Mouse (Mus musculus) gastrocnemius, postnatal 4 days (tissue): ENCODE measurements around the gene Pdhb. TPM values are rescaled to one million over a fixed set of nuclear protein-coding genes. Genes with fewer than 3 reads are reported as not detected.

Experiments used
- DNase-seq, 2 experiments: peaks; one replicate each; pipeline ENCODE4 v3.0.0; 2021 to 2022; ENCODE audit warnings: low spot score in 2 of 2, mixed read lengths in 2 of 2
- long read RNA-seq, 2 experiments: library from polyadenylated mRNA; stranded (forward); transcript quantifications; one replicate each; pipeline ENCODE4 v2.0.0; 2021
- total RNA-seq, 2 experiments: library from RNA; stranded (reverse); gene quantifications; 2 replicates each; pipeline ENCODE4 v1.2.3; 2021

Gene Pdhb
- total RNA-seq, result 100 to 1,000 TPM; 273 to 282 TPM
- long read RNA-seq, experiment 1, transcript Pdhb-201 (10 exons, 1,513 nt), result major isoform, 334 of 358 reads
- long read RNA-seq, experiment 1, partial matches to known transcripts, result 10 of 358 reads
- long read RNA-seq, experiment 1, other reads (novel, unspliced or antisense), result 10 of 358 reads
- long read RNA-seq, experiment 2, transcript Pdhb-201 (10 exons, 1,513 nt), result major isoform, 260 of 288 reads
- long read RNA-seq, experiment 2, partial matches to known transcripts, result 12 of 288 reads
- long read RNA-seq, experiment 2, other reads (novel, unspliced or antisense), result 11 of 288 reads

DNA sequence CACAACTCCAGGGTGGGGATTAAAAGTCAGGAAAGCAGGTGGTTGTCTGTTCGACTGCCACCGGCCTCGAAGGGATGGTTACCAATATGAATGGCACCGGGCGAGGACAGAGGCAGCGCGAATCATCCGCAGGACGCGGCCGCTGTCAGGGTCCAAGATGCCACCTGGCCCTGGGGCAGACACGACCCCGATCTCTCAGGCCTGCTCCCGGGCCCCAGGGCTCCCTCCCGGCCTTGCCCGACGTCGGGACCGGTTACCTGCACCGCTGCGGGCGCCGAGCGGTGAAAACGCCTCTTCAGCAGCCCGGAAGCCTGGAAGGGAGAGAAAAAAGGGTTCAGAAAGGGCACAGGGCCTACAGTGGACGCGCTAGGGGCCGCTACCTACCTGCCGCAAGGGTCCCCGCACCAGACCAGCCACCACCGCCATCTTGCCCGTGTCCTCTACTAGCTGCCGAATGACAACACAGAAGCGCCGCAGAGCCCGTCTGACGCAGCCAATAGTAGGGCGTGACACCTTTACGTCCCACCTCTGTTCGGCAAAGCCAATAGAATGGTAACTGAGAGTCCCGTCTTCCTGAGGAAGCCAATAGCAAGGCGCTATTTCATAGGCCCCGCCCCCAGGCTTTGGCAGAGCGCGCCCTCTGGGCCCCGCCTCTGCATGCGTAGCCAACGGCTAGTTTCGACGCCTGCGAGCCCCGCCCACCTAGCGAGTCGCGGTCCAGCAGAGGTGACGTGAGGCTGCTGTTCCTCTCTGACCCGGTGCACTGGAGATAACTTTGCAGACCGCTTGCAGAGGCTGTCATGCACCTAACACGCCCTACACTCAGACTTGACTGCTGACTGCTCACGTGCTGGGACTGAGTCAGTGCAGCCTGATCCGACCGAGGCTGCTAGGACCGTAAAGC is at the start of gene Pdhb:
TSS of gene Pdhb (minus strand) at position 519 of the 904 bp plus-strand sequence.
- DNase-seq, result peak; percentile 98 to 99

DNA sequence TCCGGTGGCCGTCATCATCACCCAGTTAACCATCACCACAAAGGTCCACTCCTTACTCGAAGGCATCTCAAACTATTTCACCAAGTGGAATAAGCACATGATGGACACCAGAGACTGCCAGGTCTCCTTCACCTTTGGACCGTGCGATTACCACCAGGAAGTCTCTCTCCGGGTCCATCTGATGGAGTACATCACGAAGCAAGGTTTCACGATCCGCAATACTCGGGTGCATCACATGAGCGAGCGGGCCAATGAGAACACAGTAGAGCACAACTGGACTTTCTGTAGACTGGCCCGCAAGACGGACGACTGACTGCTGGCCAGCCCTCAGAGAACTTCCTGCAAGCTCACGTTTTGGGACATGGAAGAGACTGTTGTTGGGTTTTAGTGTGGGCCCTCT is 49.7 kb upstream of the Pdhb start:
- no peak for DNase-seq

DNA sequence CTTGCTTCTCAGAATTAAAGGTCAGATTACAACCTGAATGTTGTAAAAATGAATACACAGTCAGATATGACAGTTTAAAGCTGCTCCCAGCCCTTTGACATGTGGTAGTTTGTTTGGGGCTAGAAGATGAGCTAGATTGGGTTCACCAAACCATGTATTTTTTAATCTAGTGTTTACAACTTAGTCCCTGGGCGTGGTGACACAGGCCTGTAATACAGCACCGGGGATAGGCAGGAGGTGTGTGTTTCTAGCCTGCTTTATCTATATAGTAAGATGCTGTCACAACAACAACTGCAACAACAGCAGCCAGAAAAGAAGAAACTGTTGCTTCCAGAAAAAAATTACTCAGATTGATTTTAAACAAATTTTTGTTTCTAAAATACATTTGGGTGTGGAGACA is 48.1 kb upstream of the Pdhb start:
- no peak for DNase-seq

DNA sequence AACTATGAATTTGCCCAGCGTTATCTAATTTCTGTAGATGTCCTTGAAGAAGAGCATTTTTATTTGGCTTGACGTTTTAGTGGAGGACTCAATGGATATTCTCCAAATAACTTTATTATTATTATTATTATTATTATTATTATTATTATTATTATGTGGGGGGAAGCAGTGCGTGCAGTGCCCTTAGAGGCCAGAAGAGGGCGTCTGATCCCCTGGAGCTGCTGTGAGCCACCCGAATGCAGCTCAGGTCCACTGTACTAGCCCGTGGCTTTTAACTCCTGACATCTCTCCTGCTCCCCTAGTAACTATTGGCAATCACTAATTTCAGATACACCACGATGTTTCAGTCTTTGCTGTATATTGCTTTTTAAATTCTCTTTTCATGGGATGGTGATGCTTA is 47.5 kb upstream of the Pdhb start:
- no peak for DNase-seq

DNA sequence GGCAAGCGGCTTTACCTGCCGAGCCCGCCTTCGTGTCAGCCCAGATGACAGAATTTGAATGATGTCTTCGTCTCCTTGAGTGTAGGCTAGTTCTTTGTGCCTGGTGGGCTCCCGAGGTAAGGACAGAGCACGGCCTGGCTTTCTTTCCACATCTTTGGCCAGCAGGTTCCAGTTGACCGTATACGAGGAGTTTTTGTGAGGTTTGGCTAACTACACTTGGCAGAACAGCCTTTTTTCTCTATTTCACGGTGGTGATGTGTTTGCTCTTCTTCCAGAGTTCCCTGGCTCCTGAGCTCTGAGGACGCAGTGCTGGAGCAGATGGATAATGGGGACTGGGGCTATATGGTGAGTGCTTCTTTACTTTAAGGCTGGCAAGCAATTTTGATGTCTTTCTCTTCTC is 47.1 kb upstream of the Pdhb start:
- no peak for DNase-seq

DNA sequence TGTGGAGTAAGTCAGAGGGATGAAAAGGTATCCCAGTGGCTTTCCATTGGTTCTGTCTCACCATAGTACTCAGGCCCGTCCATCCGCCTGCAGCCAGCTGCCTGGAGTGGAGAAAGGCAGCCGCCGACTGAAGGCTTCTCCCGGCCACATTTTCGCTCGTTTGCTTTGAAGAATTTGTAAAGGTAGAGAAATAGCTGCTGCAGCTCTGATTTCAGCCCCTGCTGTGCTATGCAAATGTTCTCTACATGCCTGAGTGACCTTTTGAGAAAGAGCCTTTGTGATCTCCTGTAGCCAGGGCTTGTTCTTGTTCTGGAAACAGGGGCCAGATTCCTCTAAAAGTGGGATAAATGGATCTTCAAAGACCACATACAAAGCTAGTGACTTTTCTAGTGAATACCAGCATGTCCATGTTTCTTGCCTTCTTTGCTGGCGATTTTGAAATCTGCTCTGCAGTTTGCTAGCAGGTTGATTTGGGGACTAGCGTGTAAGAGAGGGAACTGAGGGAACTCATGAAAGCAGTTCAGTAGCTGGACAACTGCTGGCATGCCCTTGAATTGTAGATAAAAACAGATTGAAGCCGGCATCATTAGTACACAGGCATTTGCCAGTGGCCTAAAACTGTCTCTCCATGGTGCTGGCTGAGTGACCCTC is 46.0 kb upstream of the Pdhb start:
- DNase-seq, result no peak

DNA sequence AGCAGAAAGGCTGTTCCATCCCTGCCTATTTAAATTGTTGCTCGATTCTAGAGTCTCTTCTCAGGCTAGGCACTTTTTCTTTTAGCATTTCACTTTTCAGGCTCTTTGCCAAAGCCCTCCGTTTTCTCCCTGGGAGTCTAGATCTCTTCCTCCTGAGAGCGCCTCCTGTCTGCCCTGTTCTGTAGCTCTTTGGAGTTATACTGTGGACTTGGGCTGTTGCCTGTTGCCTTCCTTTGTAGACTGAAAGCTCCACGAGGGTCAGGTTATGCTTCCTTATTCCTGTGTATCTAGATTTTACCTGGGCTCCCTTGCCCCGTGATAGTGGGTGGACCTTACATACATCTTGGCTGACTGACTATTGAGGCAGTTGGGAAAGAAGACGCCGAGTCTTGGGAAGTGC is 45.4 kb upstream of the Pdhb start:
- no peak for DNase-seq

DNA sequence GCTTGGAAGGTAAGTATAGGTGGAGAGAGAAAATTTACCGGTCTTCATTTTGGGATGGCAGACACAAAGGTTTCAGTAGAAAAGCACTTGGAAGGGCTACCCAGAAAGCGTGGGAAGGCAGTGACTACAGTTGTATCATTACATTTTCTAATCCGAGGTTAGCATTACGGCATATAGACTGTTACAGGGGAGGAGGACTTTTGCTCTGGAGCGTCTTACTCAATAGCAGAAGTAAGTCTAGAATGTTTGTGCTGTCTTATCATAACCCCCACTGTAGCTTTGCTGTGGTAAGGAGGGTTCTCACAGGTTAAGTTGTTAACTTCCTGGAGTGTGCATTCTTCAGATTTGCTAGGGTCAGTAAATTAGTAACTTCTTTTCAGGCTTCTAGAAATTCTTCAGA is 43.3 kb upstream of the Pdhb start:
- no peak for DNase-seq

DNA sequence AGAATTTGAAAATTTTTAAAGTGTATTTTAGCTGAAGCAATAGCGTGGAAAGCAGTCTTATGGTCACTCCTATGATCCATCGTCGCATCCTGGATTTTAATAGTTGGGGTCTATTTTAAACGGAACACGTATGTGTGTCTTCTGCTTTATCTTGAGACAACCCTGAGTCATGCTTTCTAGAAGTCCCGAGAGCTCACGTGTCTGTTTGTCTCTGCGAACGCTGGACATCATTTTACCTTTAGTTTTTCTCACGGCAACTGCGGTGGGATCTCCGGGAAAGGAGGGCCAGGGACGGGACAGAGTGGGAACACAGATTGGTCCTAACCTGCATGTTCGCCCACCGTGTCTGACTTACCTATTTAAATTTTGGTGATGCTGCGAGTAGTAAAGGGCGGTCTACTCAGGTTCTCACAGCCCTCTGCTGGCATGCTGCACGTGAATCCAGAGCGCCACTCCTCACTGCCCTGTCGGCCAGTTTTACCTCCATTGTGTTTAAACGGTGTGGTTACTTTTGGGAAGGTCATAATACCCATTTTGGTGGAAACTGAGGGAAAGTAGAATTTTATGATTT is 42.5 kb upstream of the Pdhb start:
- DNase-seq, result no peak

DNA sequence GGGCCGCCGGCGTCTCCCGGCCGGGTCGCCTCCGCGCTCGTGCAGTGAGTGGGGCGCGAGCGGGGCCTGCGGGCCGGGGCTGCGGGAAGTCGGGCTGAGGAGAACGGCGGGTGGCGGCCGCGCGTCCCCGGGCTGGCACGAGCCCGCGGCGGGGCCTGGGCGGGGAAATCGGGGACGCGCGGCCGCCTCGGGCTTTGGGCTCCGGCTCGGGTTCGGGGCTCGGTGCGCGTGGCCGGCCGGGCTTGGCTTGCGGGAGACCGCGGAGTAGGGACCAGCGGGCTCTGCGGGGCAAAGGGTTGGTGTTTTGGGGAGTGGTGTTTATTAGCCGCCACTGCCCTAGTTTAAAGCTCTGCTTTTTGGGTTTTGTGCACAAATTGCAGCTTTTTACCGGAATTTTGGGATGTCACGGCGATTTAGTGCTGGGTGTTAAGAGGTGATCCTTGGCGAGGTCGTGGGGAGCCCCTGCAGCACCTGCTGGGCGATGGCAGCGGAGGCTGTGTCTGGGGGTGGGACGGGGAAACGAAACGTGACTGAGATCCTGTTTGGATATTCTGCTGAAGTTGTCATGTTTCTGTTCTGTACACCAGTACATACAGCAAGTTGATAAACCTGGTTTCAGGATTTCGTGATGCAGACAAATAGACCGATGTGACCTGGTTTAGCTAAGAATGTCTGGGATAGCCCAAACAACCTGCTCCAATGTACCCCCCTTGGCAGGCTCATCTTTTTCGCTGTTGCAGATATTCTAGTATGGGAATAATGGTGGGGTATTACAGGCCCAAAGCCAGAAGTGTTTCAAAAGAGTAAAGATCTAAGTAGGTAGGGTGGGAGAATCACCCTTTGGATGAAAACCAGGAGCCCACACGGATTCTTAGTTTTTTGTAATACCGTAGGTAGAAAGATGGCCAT is 41.7 kb upstream of the Pdhb start:
- peak; percentile 74 to 76 for DNase-seq

DNA sequence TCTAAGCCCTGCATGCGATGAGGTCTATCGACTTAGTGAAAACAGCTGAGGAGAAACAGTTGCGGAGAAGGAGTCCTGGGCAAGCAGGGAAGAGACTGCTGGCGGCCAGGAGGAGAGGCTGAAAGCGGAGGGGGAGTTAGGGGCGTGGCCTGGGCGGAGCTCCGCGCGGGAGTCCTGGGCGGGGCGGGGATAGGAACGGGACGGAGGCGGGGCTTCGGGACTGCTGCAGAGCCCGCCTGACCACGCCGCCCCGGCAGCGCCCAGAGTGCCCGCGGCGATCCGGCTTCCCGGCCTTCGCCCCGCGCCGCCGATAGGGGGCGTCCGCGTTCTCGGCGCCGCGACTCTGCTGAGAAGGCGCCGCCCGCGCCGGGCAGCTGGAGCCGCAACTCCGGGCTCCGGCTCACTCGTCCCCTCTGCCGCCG is 41.0 kb upstream of the Pdhb start, which contains the start of gene Kctd6:
TSS of gene Kctd6 (plus strand) at position 338 of the 422 bp plus-strand sequence.
- peak; percentile 100 for DNase-seq

DNA sequence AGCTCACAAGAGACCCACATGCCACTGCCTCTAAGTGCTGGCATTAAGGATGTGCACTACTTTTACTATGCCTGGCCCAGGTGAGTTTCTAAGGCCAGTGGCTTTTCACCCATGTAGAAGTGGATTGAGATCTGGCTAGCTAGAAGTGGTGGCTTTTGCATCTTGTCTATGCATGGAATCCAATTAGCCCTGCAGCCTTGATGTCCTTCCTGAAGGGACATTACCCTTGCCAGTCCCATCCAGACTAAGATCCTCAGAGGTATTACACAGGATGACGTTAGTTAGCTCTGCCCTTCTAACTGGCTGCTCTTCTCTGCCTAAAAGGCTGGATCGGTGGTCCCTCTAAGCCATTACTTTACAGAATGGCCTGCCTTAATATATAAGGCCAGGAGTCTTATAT is 40.2 kb upstream of the Pdhb start:
- no peak for DNase-seq

DNA sequence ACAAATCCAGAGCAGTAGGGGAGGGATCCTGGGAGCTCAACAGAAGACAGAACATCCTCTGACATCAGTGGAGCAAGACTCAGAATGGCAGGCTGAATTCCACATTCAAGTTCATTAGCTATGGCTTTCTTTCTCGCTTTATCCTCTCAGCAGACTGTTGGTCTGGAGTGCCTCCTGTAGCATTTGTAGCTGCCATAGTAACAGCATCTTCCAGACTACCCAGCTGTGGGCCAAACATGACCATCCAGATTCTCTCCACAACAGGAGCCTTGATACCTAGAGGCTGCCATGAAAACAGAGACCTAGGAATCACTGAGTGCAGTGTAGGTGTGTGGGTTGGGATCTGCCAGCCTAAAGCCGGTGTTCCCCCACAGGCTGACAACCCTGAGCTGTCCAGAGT is 37.1 kb upstream of the Pdhb start:
- no peak for DNase-seq

DNA sequence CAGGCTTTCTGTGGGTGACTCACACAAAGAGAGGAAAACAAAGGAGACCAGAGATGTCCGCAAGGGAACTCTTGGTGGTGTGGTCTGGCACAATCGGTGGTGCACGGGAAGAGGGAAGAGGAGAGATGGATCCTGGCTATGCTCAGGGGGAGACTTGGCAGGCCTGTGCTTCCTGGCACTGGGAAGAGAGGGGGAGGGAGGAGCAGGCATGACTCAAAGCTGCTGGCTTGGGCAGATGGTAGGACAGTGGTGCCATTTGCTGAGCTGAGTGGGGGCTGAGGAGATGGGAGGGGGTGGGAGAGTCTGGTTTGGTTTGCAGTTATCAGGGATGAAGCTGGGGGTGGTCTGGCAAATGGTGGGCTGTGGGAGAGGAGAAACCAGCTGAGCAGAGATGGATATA is 36.1 kb upstream of the Pdhb start:
- no peak for DNase-seq

DNA sequence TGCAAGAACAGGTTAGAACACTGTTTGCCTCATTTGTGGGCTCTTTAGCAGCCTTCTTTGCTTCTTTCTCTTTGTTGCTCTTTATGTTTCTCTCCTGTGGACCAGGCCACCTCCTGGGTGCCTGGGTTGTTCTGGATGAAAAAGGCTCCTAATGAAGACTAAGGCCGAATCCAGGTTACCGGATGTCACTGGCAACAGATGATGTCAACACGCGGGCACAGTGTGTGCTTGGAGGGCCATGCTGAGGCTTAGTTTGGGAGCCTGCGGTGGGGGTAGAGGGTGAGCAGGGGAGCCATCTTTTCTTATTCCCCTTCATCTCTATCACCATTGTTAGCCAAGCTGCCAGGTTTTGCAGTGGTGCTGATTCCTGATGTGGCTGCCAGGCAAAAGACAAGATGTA is 34.7 kb upstream of the Pdhb start:
- no peak for DNase-seq

DNA sequence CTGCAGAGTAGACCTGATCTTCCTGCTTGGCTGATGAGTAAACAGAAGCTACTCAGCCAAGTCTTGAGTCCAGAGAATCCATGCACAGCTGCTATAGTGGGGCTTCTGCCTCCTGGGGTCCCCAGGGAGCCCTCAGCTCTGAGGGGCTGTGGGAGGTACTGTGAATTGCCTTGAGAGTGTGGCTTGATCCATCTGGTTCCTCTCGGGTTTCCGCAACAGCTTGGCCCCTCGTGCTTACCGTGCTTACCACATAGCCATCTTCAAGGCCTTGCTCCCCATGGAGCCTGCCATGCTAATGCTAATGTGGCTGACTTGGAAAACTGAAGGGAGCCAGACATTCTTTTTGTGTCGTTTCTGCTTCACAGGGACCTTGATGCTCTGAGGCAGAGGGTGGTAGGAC is 34.3 kb upstream of the Pdhb start:
- no peak for DNase-seq

DNA sequence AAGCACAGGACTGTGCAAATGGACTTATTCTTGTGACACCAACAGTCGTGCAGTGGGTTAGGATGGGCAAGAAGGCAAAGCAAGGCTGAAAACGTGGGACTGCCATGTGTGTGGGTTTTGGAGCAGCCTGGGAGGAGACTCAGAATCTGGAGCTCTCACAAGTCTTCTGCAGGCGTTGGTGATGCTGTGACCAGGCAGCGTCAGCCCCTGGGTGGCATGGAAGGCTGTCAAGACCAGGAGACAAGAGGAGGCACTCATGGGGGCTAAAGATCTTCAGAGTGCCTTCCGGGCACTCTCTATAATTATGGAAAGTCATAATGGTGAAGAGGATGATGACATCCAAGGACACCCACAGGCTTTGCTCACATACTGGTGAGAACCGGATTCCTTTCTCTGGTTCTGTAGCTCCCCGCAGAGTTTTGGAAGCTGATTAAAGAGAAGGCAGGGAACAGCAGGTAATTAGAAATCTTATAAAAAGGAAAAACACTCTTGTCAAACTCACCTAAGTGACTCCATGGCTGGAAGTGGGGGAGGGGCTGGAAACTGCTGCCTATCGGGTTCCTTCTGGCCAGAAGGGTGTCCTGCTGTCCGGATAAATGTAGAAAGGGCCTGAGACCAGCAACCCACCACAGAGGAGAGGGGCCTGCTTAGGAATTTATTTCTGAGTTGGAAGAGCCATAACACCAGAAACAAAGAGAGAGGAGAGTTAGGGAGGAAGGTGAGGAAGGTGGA is 33.5 kb upstream of the Pdhb start:
- DNase-seq, result no peak

DNA sequence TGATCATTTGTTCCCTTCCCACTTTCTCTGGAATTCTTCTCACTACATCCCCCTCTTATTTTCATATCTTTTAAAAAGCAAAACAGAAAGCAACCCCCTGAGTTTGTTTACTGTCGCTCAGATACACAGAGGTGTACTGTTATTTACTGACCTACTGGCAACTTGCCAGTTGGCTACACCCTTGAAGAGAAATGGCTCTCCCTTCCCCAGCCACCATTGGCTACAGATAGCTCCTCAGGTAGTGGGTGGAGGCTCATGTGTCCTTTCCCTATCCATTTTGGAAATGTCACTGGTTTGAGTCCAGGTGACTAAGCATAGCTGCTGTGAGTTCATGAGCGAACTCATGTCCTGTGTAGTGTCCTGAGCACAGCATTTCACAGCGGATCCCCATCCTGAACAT is 28.9 kb upstream of the Pdhb start:
- DNase-seq, result no peak

DNA sequence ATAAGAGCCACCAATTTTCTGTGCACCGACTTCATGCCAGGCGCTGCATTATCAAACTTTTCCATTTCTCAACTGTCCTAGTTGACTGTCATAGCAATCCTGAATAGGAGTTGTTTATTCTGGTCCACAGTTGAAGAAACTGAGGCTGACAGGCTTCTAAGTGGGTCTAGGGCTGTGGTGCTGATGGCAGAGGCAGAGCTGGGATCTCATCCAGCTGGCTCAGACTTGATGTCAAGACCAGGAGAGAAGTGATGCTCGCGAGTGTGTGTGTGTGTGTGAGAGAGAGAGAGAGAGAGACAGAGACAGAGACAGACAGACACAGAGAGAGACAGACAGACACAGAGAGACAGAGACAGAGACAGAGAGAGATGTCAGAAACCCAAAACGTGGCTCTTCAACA is 27.9 kb upstream of the Pdhb start:
- DNase-seq, result no peak

DNA sequence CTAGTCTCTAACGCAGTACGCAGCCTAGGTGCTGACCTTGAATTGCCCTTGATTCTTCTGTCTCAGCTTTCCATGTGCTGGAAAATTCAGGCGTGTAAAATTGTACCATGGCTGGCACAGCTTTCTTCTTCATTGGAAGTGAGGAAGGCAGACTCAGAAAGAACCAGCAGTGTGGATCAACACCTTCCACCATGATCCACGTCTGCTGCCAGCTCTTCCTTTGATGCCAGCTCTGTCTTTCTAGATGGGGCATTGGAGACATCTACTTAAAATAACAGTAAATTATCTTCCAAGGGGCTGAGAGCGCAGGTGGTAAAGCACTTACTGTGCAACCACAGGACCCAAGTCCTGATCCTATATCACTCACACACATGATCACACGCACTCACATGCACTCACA is 19.9 kb upstream of the Pdhb start:
- DNase-seq, result no peak
